Mouse (Mus musculus): ENCODE data around the gene Sspo.

Gene Sspo

DNA sequence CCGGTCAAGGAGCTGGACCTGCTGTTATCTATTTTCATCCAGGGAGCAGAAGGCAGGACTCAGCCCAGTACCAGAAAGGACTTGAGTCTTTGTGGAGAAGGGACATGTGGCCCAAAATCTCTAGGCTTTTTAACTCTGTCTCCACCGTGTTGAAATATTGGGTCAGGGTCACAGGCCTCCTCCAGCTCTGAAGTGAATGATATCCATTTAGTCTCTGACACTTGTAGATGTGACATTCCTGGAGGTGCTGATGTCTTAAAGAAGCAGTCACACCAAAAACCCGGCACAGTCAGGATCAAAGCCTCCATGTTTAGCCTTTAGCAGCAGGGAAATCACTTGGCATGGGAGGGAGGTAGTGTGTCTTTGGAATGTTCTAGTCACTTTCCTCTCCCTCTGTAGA, 92.7 kb downstream of the Sspo start:
- DNase-seq (ENCODE audit: low read depth), result no peak

DNA sequence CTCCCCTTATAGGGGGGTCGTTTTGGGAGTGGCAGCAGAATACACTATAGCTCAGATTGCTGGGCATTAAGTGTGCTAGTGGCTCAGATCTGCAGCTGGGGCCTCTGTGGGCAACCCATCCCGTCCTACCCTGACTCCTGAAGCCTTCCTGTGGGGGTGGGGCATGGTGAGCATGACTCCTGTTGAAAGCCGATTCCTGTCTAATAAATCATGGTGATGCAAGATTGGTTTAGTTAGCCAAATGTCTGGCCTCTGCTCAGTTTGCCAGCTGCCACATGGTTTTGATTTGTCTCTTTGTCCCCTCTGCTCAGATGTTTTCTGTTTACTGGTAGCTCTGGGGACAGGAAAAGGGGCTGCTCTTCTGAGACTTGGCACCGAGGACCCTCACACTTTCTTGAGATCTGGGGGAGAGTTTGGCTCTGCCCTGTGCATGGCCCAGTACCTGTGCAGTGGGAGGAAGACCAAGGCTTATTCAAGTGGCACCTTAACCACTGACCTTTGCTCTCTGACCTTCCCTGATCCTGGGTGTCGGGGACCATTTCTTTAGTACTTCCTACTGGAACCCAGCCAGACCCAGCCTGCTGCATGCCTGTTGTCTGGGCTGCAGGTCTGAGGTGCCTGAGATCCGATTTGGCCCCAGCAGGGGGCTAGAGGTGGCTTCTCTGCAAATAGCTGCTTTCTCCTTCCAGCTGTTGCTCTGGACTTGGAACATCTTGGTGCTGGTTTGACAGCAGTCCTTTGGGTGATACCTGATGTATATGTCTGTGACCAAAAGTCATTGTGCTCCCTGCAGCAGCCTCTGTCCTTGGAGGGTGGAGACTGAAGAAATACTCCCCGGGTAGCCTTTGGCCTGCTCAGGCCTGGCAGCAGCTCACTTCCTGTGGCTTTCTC, 93.8 kb downstream of the Sspo start:
- DNase-seq (ENCODE audit: low read depth), result no peak

DNA sequence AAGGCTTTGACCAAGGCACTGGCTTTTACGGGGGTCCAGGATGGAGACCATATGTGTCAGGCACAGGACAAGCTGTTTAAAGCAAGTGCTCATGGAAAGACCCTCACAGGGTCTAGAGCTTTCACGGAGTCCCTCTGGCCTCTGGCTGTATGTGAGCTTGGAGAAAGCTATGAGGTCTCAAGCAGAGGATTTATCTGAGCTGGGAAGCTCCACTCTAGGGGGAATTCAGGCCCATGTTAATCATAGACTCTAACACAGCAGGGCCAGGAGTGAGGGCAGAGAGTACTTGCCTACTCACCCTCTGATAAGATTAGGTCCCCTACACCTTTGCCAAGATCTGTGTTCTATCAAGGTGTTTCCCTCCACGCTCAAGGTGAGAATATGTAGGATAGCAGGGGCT, 94.6 kb downstream of the Sspo start:
- DNase-seq (ENCODE audit: low read depth), result no peak

DNA sequence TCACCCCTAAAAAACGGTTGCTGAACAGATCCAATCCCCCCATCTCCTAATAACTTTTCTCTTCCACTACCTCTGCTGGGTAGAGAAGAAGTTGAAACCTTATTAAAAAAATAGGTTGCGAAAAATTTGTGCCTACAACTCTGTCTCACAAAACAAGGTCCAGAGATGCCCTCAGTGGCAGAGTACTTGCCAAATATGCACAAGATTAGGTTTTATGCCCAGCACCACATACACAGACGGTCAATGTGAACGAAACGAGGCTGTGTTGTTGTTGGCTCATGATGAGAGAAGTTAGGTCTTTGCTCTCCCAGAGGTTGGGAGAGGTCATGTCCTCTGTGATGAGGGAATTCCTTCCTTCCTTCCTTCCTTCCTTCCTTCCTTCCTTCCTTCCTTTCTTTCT, 97.2 kb downstream of the Sspo start:
- DNase-seq (ENCODE audit: low read depth), result no peak

DNA sequence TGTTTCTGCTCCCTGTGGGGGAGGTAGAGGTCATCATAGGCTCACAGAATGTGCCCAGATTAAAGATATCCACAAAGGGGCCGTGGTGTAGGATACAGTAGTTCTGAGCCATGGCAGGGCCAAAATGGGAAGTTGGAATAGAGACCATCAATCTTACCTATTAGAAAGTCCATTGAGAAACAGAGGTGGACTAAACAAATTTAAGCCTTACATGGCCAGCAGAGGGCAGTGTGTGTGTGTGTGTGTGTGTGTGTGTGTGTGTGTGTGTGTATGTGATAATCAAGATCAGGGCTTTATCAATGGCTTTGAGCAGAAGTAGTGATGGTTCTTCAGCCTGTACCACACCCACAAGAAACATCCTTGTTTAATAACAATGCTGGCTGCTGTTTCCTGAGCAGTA, 98.2 kb downstream of the Sspo start:
- DNase-seq (ENCODE audit: low read depth), result no peak

DNA sequence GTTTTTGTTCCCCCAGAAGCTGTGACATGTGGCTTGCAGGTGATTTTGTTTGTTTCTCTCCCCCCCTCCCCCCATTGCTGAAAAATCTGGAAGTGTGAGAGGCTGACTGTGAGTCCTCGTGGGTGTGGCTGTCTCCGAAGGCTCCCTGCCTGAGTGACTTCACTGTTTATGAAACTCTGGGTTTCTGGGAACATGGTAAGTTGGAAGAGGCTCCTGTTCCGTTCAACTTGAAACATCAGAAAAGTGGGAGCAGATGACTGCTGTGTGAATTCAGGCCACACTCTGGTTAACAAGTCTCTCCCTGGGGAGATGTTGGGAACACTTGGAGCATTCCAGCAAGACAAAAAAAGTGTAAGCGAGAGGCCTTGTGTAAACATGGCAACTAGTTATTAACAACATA, 98.8 kb downstream of the Sspo start:
- DNase-seq (ENCODE audit: low read depth), result no peak

DNA sequence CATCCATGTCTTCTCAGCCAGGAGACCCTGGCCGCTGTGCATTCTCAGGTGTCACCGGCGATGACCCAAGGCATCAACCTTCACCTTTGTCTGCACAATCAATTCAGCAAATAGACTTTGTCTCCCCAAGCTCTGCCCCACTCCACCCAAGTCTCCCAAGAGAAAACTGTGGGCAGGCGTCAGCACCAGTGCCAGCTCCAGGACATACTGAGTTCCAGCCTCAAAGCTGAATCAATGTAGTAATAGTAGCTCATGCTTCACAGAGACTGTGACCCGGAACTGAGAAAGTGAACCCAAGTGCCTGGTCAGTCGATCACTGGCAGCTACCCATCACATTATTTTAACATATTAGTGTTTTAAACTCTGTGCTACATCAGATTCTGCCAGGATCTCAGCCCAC, 100.3 kb downstream of the Sspo start:
- DNase-seq (ENCODE audit: low read depth), result no peak
